Mouse (Mus musculus): ENCODE measurements at regions not wholly inside any gene's neighbourhood (a gene's known extent, or its start where the extent isn't known, plus 50 kb on each side); places are given as distances from the start of the nearest gene placed in this dataset.

GRCm38 (mm10) chr4:56051792-56052380 is 519.6 kb upstream of the Klf4 start:
- TF ChIP-seq CTCF (IDR thresholded peaks at IDR 0.05; ENCODE audit: extremely low read depth, insufficient read depth, low read length) = no peak
- no peak for TF ChIP-seq POLR2A (IDR thresholded peaks at IDR 0.05; ENCODE audit: extremely low read depth, insufficient read depth, low read length)
